Mouse (Mus musculus): ENCODE results near the gene Tbl3. TPM values are rescaled to one million over a fixed set of nuclear protein-coding genes. Genes with fewer than 3 reads are reported as not detected.
A peak's percentile ranks its signal among the peaks of the same experiment; 100 is the strongest.

Gene Tbl3
- polyA plus RNA-seq, 1 experiment from 2014 or later, result 34.4 TPM

DNA sequence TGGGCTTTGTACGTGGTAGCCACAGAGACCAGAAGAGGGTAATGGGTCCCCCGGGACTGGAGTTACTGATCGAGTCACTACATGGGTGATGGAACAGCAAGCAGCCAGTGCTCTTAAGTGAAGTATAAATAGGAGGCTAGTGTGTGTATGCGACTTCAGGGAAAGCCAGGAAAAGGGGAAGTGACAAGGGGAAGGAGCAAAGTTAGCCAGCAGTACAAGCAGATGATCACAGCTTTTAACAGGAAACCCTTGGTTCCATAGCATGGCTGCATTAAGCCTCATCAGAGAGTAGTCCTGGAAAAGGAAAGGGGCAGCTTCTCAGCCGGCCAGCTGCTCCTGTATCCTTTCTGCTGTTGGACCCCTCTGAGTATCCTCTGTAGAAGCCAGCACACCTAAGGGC is 15.1 kb downstream of the Tbl3 start:
- H3K4me1 ChIP-seq (replicated peaks), result peaks cover 32% of the 10 kb centered on the region
- no peak overlapping the region for H3K9ac ChIP-seq
- no peak overlapping the region for H3K4me2 ChIP-seq
- no peak overlapping the region for H3K4me3 ChIP-seq
- H3K9me3 ChIP-seq (replicated peaks), result no peaks in the 10 kb centered on the region
- H3K27ac ChIP-seq, result no peak overlapping the region
- peaks cover 38% of the 10 kb centered on the region for H3K27me3 ChIP-seq
- peaks cover 7% of the 10 kb centered on the region; the same call in 1 of the 2 replicates for H3K36me3 ChIP-seq
- 84% methylated on average over 5 of the region's 5 CpGs for WGBS
- ATAC-seq (replicated peaks; ENCODE audit: insufficient number of reproducible peaks, insufficient read depth, low FRiP score, low read depth), result no peak

DNA sequence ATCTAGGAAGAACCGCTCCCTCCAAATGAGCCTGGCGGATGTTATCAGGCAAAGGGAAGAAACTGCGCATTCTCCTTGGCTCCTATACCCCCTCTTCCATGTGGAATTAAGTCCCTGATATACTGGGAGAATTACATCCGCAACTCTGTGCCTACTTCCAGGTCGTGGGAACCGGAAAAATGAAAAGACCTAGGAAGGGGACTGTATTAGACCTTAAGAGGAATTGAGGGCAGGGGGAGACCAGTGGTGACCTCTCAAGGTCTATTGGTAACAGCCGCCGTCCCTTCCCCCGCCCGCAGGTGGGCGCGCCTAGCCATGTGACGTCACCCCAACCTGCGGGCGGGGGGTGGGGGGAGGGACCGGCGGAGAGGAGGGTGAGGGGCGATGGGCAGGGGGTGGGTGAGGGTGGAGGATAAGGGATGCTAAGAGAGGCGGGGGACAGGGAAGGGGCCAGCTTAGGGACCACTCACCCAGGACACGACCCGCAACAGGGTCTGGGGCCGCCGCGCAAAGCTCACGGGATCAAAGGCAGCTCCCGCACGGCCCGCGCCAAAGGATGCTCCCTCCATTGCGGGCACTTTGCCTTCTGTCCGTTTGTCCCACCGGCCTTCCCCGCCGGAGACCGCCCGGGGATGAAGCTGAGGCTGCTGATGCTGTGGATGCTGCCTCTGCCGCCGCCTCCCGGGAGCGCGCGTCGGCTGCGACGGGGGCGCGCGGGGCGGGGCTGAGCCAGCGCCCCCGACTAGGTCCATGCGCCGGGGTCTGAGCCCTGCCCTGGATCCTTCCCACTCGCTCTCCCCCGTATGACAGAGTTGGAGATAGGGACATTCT is 18.0 kb downstream of the Tbl3 start, which contains the start of gene Syngr3:
TSS of gene Syngr3 (minus strand) at position 705 of the 831 bp plus-strand sequence.
- no peak for ATAC-seq (replicated peaks; ENCODE audit: insufficient number of reproducible peaks, insufficient read depth, low FRiP score, low read depth)
- H3K36me3 ChIP-seq, result peaks cover 7% of the 10 kb centered on the region; the same call in 1 of the 2 replicates
- peak within 1 kb of the TSS; percentile 53 for H3K4me3 ChIP-seq
- H3K27ac ChIP-seq, result no peak within 1 kb of the TSS
- H3K4me2 ChIP-seq, result peak within 1 kb of the TSS; percentile 89
- peak within 1 kb of the TSS; percentile 41 for H3K9ac ChIP-seq
- H3K4me1 ChIP-seq (replicated peaks), result peaks cover 23% of the 10 kb centered on the region
- H3K27me3 ChIP-seq, result peaks cover 50% of the 10 kb centered on the region
- H3K9me3 ChIP-seq (replicated peaks), result no peaks in the 10 kb centered on the region
- WGBS, result under 1% methylated on average over 54 of the region's 55 CpGs

DNA sequence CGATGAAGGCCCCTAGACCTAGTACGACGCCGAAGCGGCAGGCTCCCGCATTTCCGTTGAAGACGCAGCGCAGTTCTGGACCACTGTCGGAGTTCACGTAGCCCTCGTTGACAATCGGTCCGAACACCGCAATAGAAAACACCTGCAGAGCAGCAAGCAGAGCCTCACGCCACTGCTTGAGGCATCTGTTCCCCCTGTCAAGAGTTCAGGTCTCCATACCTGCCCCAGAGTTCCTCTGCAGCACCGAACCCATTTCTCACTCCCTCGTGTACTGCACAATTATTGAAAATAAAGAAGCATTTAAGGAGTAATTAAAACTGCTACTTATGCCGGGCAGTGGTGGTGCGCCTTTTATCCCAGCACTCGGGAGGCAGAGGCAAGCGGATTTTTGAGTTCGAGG is 19.9 kb downstream of the Tbl3 start:
- Histone ChIP-seq H3K27me3 (peaks cover 50% of the 10 kb centered on the region), H3K36me3 (peaks cover under 1% of the 10 kb centered on the region; the same call in 1 of the 2 replicates), H3K27ac (no peak overlapping the region), H3K4me2 (peak overlapping the region; percentile 65), H3K4me3 (peak overlapping the region; percentile 41), H3K4me1 (replicated peaks) (peaks cover 20% of the 10 kb centered on the region), H3K9ac (peak overlapping the region; percentile 12; the same call in 1 of the 2 replicates), H3K9me3 (replicated peaks) (no peaks in the 10 kb centered on the region)
- WGBS, result 21% methylated on average over 23 of the region's 23 CpGs
- no peak for ATAC-seq (replicated peaks; ENCODE audit: insufficient number of reproducible peaks, insufficient read depth, low FRiP score, low read depth)

DNA sequence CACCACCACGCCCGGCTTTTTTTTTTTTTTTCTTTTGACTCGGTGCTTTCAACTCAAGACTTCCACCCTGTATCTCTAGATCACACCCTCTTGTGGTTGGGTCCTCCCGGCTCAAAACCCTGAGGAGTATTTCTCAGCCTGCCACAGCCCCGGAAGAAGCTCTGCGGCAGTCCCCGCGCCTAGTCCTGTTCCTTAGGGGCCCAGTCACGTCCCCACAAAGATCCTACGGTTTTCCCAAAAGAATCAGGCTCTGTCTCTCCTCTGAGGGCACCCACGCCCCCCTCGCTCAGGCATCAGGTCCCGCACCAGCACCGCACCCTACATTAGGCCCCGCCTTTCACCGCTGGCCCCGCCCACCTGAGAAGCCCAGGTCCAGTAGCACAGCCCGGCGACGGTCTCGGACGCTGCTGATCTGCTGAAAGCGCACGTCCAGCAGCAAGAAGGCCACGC is 20.3 kb downstream of the Tbl3 start:
- H3K4me2 ChIP-seq, result peak overlapping the region; percentile 65
- H3K27ac ChIP-seq, result no peak overlapping the region
- ATAC-seq (replicated peaks; ENCODE audit: insufficient number of reproducible peaks, insufficient read depth, low FRiP score, low read depth), result peak; percentile 56
- no peaks in the 10 kb centered on the region for H3K9me3 ChIP-seq (replicated peaks)
- 3% methylated on average over 25 of the region's 25 CpGs for WGBS
- H3K36me3 ChIP-seq, result peaks cover 4% of the 10 kb centered on the region; the same call in 1 of the 2 replicates
- peaks cover 50% of the 10 kb centered on the region for H3K27me3 ChIP-seq
- peak overlapping the region; percentile 41 for H3K4me3 ChIP-seq
- H3K9ac ChIP-seq, result peak overlapping the region; percentile 12; the same call in 1 of the 2 replicates
- H3K4me1 ChIP-seq (replicated peaks), result peaks cover 20% of the 10 kb centered on the region

DNA sequence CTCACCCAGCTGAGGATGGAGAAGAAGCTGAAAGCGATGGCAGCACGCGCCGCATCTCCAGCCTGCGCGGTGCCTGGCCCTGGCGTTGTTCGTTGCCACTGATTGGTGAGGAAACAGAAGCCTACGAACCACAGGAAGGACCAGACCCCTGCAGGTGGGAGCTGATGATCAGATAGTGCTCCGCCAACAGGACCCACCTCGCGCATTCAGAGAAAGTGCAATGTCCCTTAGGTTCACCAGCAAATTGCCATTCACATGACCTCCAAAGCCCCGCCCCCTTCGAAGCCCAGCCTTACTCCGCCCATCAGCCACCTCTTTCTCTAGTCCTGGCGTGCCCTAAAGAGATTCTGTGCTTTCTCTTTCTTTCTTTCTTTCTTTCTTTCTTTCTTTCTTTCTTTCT is 20.9 kb downstream of the Tbl3 start:
- 28% methylated on average over 16 of the region's 16 CpGs for WGBS
- H3K36me3 ChIP-seq, result peaks cover 10% of the 10 kb centered on the region
- no peak overlapping the region for H3K27ac ChIP-seq
- H3K4me2 ChIP-seq, result peak overlapping the region; percentile 33
- no peaks in the 10 kb centered on the region for H3K9me3 ChIP-seq (replicated peaks)
- ATAC-seq (replicated peaks; ENCODE audit: insufficient number of reproducible peaks, insufficient read depth, low FRiP score, low read depth), result no peak
- H3K4me1 ChIP-seq (replicated peaks), result peaks cover 20% of the 10 kb centered on the region
- H3K9ac ChIP-seq, result no peak overlapping the region
- peaks cover 50% of the 10 kb centered on the region for H3K27me3 ChIP-seq
- peak overlapping the region; percentile 18 for H3K4me3 ChIP-seq

DNA sequence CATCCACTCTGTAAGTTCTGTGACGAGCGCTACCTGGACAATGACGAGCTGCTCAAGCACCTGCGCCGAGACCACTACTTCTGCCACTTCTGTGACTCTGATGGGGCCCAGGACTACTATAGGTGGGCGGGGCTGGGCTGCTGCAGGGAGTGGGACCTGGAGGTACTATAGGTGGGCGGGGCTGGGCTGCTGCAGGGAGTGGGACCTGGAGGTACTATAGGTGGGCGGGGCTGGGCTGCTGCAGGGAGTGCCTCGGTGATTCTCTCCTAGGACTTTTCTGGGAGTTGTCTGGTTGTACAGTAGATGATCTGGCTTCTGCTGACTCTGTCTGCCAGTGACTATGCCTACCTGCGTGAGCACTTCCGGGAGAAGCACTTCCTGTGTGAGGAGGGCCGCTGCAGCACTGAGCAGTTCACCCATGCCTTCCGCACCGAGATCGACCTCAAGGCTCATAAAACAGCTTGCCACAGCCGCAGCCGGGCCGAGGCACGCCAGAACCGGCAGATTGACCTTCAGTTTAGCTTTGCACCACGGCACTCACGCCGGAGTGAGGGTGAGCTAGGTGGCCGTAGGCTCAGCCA is 29.9 kb downstream of the Tbl3 start:
- Histone ChIP-seq H3K4me1 (replicated peaks) (peaks cover 12% of the 10 kb centered on the region), H3K4me3 (no peak overlapping the region), H3K36me3 (peaks cover 59% of the 10 kb centered on the region), H3K4me2 (no peak overlapping the region), H3K9ac (no peak overlapping the region), H3K27me3 (no peaks in the 10 kb centered on the region), H3K27ac (no peak overlapping the region), H3K9me3 (replicated peaks) (no peaks in the 10 kb centered on the region)
- WGBS, result 90% methylated on average over 24 of the region's 24 CpGs
- ATAC-seq (replicated peaks; ENCODE audit: insufficient number of reproducible peaks, insufficient read depth, low FRiP score, low read depth), result no peak

DNA sequence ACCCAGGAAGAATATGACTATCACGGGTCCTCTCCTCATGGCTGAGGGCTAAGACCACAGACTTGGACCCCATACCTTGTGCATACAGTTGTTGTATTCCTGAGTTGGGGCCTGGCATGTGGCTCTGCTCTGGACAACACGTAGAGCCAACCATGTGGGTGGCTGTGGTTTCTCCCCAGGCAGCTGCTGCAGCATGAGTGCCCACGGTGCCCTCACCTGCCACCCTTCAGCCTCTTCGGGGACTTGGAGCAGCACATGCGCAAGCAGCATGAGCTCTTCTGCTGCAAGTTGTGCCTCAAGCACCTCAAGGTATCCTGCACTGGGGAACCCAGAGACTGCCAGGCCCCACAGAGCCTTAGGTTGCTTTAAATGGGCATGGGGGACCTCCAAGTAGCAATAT is 30.6 kb downstream of the Tbl3 start:
- H3K27ac ChIP-seq, result no peak overlapping the region
- no peak overlapping the region for H3K4me3 ChIP-seq
- no peaks in the 10 kb centered on the region for H3K9me3 ChIP-seq (replicated peaks)
- no peak for ATAC-seq (replicated peaks; ENCODE audit: insufficient number of reproducible peaks, insufficient read depth, low FRiP score, low read depth)
- H3K36me3 ChIP-seq, result peaks cover 52% of the 10 kb centered on the region
- H3K4me1 ChIP-seq (replicated peaks), result peaks cover 18% of the 10 kb centered on the region
- H3K9ac ChIP-seq, result no peak overlapping the region
- H3K4me2 ChIP-seq, result no peak overlapping the region
- H3K27me3 ChIP-seq, result no peaks in the 10 kb centered on the region
- 91% methylated on average over 5 of the region's 5 CpGs for WGBS

DNA sequence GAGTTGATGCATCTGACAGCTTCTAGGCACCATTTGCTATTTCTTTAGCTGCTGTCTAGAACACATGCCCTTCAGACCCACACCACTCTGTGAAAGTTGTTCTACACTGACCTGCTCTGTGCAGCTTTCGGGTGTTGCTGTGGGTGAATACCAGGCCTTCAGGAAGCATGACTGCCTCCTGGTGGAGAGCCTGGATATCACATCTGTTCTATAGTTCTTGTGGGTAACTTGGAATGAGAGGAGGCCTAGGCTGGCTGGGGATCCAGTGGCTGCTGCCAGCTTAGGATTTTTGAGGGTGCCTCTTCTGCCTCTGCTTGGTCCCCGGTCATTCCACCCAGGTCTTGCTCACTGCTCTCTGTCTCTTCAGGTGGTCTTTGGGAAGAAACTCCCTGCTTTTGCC is 31.3 kb downstream of the Tbl3 start:
- Histone ChIP-seq H3K4me1 (replicated peaks) (peaks cover 24% of the 10 kb centered on the region), H3K4me2 (no peak overlapping the region), H3K4me3 (no peak overlapping the region), H3K27ac (no peak overlapping the region), H3K27me3 (no peaks in the 10 kb centered on the region), H3K36me3 (peaks cover 46% of the 10 kb centered on the region), H3K9ac (no peak overlapping the region), H3K9me3 (replicated peaks) (no peaks in the 10 kb centered on the region)
- WGBS, result 57% methylated on average over 2 of the region's 2 CpGs
- ATAC-seq (replicated peaks; ENCODE audit: insufficient number of reproducible peaks, insufficient read depth, low FRiP score, low read depth), result no peak

DNA sequence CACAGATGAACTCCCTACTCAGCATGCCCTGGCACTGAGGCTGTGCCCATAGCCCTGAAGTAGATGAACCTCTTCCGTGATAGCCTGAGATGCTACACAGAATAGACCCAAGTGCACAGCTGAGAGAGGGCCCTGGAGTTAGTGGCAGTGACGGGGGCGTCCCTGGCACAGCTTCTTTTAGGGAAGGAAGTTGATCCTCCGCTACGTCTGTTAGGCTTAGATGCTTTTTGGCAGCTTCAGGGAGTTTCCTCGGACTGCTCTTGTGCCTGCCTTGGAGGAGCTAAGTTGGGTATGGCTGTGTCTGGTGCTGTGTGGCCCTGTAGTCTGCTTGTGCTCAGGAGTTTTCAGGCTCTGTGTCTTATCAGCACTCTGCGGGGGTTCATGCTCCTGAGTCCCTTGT is 33.2 kb downstream of the Tbl3 start:
- Histone ChIP-seq H3K4me2 (no peak overlapping the region), H3K4me1 (replicated peaks) (peaks cover 35% of the 10 kb centered on the region), H3K27ac (no peak overlapping the region), H3K4me3 (no peak overlapping the region), H3K9me3 (replicated peaks) (no peaks in the 10 kb centered on the region), H3K27me3 (no peaks in the 10 kb centered on the region), H3K36me3 (peaks cover 28% of the 10 kb centered on the region), H3K9ac (0 out of 2 replicates have a peak overlapping the region, but pooled peaks have one; percentile 4)
- no peak for ATAC-seq (replicated peaks; ENCODE audit: insufficient number of reproducible peaks, insufficient read depth, low FRiP score, low read depth)
- WGBS, result 53% methylated on average over 7 of the region's 7 CpGs

DNA sequence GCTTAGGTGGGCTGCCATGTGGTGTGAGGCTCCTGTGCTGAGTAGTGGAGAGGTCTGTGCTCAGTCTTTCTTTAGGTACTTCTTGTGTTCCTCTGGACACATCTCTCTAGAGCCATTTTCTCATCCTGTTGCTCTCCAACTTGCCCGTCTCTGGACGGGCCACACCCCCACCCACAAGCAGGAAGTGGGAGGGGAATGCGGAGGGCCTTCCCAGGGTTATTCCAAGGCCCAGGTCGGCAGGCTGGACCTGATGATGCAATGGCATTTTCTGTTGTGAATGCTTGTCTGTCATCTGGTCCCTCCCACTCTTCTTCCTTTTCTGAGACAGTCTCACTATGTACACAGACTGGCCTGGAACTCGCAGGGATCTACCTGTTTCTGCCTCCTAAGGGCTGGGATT is 35.3 kb downstream of the Tbl3 start:
- Histone ChIP-seq H3K36me3 (peaks cover 6% of the 10 kb centered on the region), H3K4me3 (no peak overlapping the region), H3K27ac (0 out of 2 replicates have a peak overlapping the region, but pooled peaks have one; percentile 2), H3K27me3 (no peaks in the 10 kb centered on the region), H3K9me3 (replicated peaks) (no peaks in the 10 kb centered on the region), H3K4me1 (replicated peaks) (peaks cover 42% of the 10 kb centered on the region), H3K4me2 (peak overlapping the region; percentile 14), H3K9ac (no peak overlapping the region)
- ATAC-seq (replicated peaks; ENCODE audit: insufficient number of reproducible peaks, insufficient read depth, low FRiP score, low read depth), result no peak
- 31% methylated on average over 5 of the region's 5 CpGs for WGBS

DNA sequence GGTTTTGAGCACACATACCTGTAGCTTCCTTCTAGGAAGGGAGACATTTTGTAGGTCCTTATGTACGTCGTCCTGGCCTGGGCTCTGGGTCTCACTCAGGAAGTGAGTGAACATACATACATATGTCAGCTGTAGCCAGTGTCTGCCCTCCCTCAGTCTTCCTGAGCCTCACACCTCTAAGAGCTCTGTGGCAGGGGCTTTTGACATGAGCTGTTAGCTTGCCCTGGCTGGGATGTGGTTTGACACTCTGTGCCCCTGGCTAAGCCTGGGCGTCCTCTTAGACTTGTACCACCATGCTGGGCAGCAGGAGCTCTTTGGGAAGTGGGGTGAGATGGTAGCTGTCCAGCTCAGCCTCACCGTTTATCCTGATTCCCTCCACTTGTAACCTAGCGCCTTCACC is 36.1 kb downstream of the Tbl3 start:
- no peak for ATAC-seq (replicated peaks; ENCODE audit: insufficient number of reproducible peaks, insufficient read depth, low FRiP score, low read depth)
- Histone ChIP-seq H3K4me3 (peak overlapping the region; percentile 79; the same call in 1 of the 2 replicates), H3K27ac (no peak overlapping the region), H3K27me3 (no peaks in the 10 kb centered on the region), H3K4me2 (peak overlapping the region; percentile 74), H3K36me3 (no peaks in the 10 kb centered on the region), H3K9me3 (replicated peaks) (no peaks in the 10 kb centered on the region), H3K4me1 (replicated peaks) (peaks cover 42% of the 10 kb centered on the region), H3K9ac (no peak overlapping the region)
- 56% methylated on average over 5 of the region's 5 CpGs for WGBS

Data from heart, embryonic 15.5 days (tissue).